Comparison of ENCODE assay signal across 10 mouse cellular contexts in genomic region chr9:111213501-111213900, GRCm38 (mm10). TPM values are rescaled to one million over a fixed set of nuclear protein-coding genes. Genes with fewer than 3 reads are reported as not detected.
DNase-seq lines count a peak whose midpoint lies in the region; ATAC-seq and TF ChIP-seq lines count a peak whose summit lies in the region.
"Had no signal": no experiment of that assay in that cellular context is flagged by ENCODE, and none has a peak within 500 bp of the region (broad histone marks: within the 10 kb centered on the region; RNA-seq: fewer than 3 reads in every experiment).

No protein-coding gene starts in this region.

- DNase-seq in kidney, postnatal 0 days (ENCODE audit: low spot score), result peak; percentile 69
- peak; percentile 3 for DNase-seq in brain, embryonic 14.5 days (ENCODE audit: low read depth)
- peak; percentile 55 for DNase-seq in heart, postnatal 4 days
- DNase-seq in lung, postnatal 36 days, result peak; percentile 35
- DNase-seq in testis, postnatal 10 days (ENCODE audit: low spot score), result no peak
- no peak for DNase-seq in ovary, postnatal 10 days (ENCODE audit: low spot score)

- no peak for TF ChIP-seq POLR2A in brain, embryonic 14.5 days (IDR thresholded peaks at IDR 0.05; ENCODE audit: borderline replicate concordance, extremely low read depth, insufficient read depth, insufficient read length, poor library complexity, severe bottlenecking)

- 50% methylated on average over 6 of the region's 6 CpGs for WGBS in kidney, postnatal 0 days
- 56% methylated on average over 6 of the region's 6 CpGs for WGBS in kidney, embryonic 14.5 days
- 85% methylated on average over 6 of the region's 6 CpGs for WGBS in neural tube, embryonic 15.5 days

- no peak overlapping the region for H3K4me3 ChIP-seq in kidney, postnatal 0 days (replicated peaks; ENCODE audit: low read depth, low read length)
- no peak overlapping the region for H3K4me3 ChIP-seq in kidney, embryonic 14.5 days (ENCODE audit: low read length)
- no peak overlapping the region for H3K4me3 ChIP-seq in neural tube, embryonic 15.5 days (replicated peaks)
- H3K4me3 ChIP-seq: midbrain, embryonic 12.5 days had no signal

- H3K4me1 ChIP-seq in kidney, postnatal 0 days (replicated peaks; ENCODE audit: insufficient read depth, low read length), result peaks cover 4% of the 10 kb centered on the region; the same call in 1 of the 2 replicates
- no peaks in the 10 kb centered on the region for H3K4me1 ChIP-seq in kidney, embryonic 14.5 days (ENCODE audit: control insufficient read depth, insufficient read depth, low read length)
- no peaks in the 10 kb centered on the region for H3K4me1 ChIP-seq in neural tube, embryonic 15.5 days
- H3K4me1 ChIP-seq: midbrain, embryonic 12.5 days had no signal

- peaks cover 23% of the 10 kb centered on the region; the same call in 1 of the 2 replicates for H3K36me3 ChIP-seq in kidney, postnatal 0 days (ENCODE audit: insufficient read depth, low read length)
- peaks cover 7% of the 10 kb centered on the region; the same call in 1 of the 2 replicates for H3K36me3 ChIP-seq in kidney, embryonic 14.5 days (ENCODE audit: control insufficient read depth, insufficient read depth, low read length)
- peaks cover 38% of the 10 kb centered on the region for H3K36me3 ChIP-seq in neural tube, embryonic 15.5 days

- ATAC-seq in kidney, postnatal 0 days (replicated peaks; ENCODE audit: low FRiP score, low read depth), result no peak
- no peak for ATAC-seq in kidney, embryonic 14.5 days (ENCODE audit: low FRiP score, low TSS enrichment)
- ATAC-seq in neural tube, embryonic 15.5 days (ENCODE audit: low FRiP score), result no peak
- ATAC-seq: forebrain, embryonic 16.5 days had no signal

- no peaks in the 10 kb centered on the region for H3K9me3 ChIP-seq in kidney, postnatal 0 days (replicated peaks; ENCODE audit: low read length)
- no peaks in the 10 kb centered on the region for H3K9me3 ChIP-seq in kidney, embryonic 14.5 days (ENCODE audit: control insufficient read depth, low read length)
- H3K9me3 ChIP-seq in neural tube, embryonic 15.5 days (replicated peaks), result no peaks in the 10 kb centered on the region
- H3K9me3 ChIP-seq: midbrain, embryonic 12.5 days had no signal

- no peaks in the 10 kb centered on the region for H3K27me3 ChIP-seq in kidney, postnatal 0 days (ENCODE audit: insufficient read depth, low read length)
- H3K27me3 ChIP-seq in kidney, embryonic 14.5 days (ENCODE audit: control insufficient read depth, insufficient read depth, low read length), result no peaks in the 10 kb centered on the region
- no peaks in the 10 kb centered on the region for H3K27me3 ChIP-seq in neural tube, embryonic 15.5 days (replicated peaks)
- H3K27me3 ChIP-seq: midbrain, embryonic 12.5 days had no signal

- H3K4me2 ChIP-seq in kidney, postnatal 0 days (ENCODE audit: low read length), result no peak overlapping the region
- H3K4me2 ChIP-seq in kidney, embryonic 14.5 days (replicated peaks; ENCODE audit: low read depth, low read length), result no peak overlapping the region
- H3K4me2 ChIP-seq in neural tube, embryonic 15.5 days, result no peak overlapping the region
- H3K4me2 ChIP-seq: midbrain, embryonic 12.5 days had no signal

- no peak overlapping the region for H3K27ac ChIP-seq in kidney, postnatal 0 days
- H3K27ac ChIP-seq in kidney, embryonic 14.5 days (ENCODE audit: low read depth, low read length), result no peak overlapping the region
- H3K27ac ChIP-seq in neural tube, embryonic 15.5 days (replicated peaks), result no peak overlapping the region
- H3K27ac ChIP-seq: midbrain, embryonic 12.5 days had no signal

- no peak for TF ChIP-seq CTCF in kidney, postnatal 0 days (IDR thresholded peaks at IDR 0.05; ENCODE audit: low read depth)
- no peak for TF ChIP-seq CTCF in brain, embryonic 14.5 days (IDR thresholded peaks at IDR 0.05; ENCODE audit: borderline replicate concordance, extremely low read depth, insufficient read depth, insufficient read length)

- H3K9ac ChIP-seq in kidney, postnatal 0 days (ENCODE audit: low read depth, low read length), result 0 out of 2 replicates have a peak overlapping the region, but pooled peaks have one; percentile 20
- no peak overlapping the region for H3K9ac ChIP-seq in kidney, embryonic 14.5 days (ENCODE audit: low read depth, low read length)
- H3K9ac ChIP-seq in neural tube, embryonic 15.5 days (replicated peaks), result no peak overlapping the region
- H3K9ac ChIP-seq: midbrain, embryonic 12.5 days had no signal

RNA-seq across cellular contexts. Expression of gene Mlh1, which starts 58.1 kb away (rescaled TPM):
- polyA plus RNA-seq in kidney, postnatal 0 days (2015; fragmentation: Nextera tagmentation; extraction: Ambion mirVana), result 25.4 and 26.1 TPM in 2 replicates
- polyA plus RNA-seq in kidney, embryonic 14.5 days (2014; fragmentation: Nextera tagmentation; extraction: Ambion mirVana), result 27.2 and 40.1 TPM in 2 replicates
- polyA plus RNA-seq in brain, embryonic 14.5 days (2012; rRNA removed), result 40.9 and 49.6 TPM in 2 replicates
- 10 to 100 TPM; 24.3 to 25.0 TPM for total RNA-seq in heart, postnatal 4 days (2021)
- 26.3 and 30.9 TPM in 2 replicates for polyA plus RNA-seq in neural tube, embryonic 15.5 days (2015; fragmentation: Nextera tagmentation; extraction: Ambion mirVana)

RNA-seq across cellular contexts. Expression of gene Epm2aip1, which starts 58.2 kb away (rescaled TPM):
- polyA plus RNA-seq in kidney, postnatal 0 days (2015; fragmentation: Nextera tagmentation; extraction: Ambion mirVana), result 18.6 and 19.2 TPM in 2 replicates
- 21.6 and 36.5 TPM in 2 replicates for polyA plus RNA-seq in kidney, embryonic 14.5 days (2014; fragmentation: Nextera tagmentation; extraction: Ambion mirVana)
- 61.1 and 67.4 TPM in 2 replicates for polyA plus RNA-seq in brain, embryonic 14.5 days (2012; rRNA removed)
- total RNA-seq in heart, postnatal 4 days (2021), result 10 to 100 TPM; 32.5 to 35.4 TPM
- 46.5 and 50.7 TPM in 2 replicates for polyA plus RNA-seq in neural tube, embryonic 15.5 days (2015; fragmentation: Nextera tagmentation; extraction: Ambion mirVana)

Comparison
In these comparisons a context has a peak if more than half of its experiments do, and no peak if none do; other contexts are left out.
1. DNase-seq: peak in kidney, postnatal 0 days (single experiment), brain, embryonic 14.5 days (single experiment), heart, postnatal 4 days (single experiment) and lung, postnatal 36 days (single experiment); none in testis, postnatal 10 days (single experiment) and ovary, postnatal 10 days (single experiment).